Comparison of ENCODE assay signal across 16 mouse cellular contexts in the genomic region with DNA sequence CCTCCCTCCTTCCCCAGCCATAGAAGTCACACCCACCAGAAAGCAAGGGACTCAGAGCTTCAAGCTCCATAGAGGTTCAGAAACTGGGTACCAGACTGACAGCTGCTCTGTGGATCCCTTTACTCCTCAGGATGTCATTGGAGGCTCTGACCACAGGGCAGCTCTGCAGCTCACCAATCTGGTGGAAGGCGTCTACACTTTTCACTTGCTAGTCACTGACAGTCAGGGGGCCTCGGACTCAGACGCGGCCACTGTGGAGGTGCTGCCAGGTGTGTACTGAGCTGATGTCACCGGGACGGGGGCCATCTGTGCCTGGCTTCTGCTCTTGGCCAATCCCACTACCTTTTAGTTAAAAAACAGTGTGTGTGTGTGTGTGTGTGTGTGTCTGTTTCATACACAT. TPM values are rescaled to one million over a fixed set of nuclear protein-coding genes. Genes with fewer than 3 reads are reported as not detected.
DNase-seq lines count a peak whose midpoint lies in the region; ATAC-seq and TF ChIP-seq lines count a peak whose summit lies in the region.
"Had no signal": no experiment of that assay in that cellular context is flagged by ENCODE, and none has a peak within 500 bp of the region (broad histone marks: within the 10 kb centered on the region; RNA-seq: fewer than 3 reads in every experiment).

No protein-coding gene starts in this region.

- ATAC-seq in kidney, embryonic 16.5 days (ENCODE audit: low FRiP score, low TSS enrichment): no peak
- no peak for ATAC-seq in liver, embryonic 12.5 days
- ATAC-seq: hindbrain, postnatal 0 days had no signal

- H3K27ac ChIP-seq in kidney, adult 2 months (ENCODE audit: insufficient read depth, low read depth, low read length): no peak overlapping the region
- no peak overlapping the region for H3K27ac ChIP-seq in kidney, embryonic 16.5 days (ENCODE audit: low read length)
- H3K27ac ChIP-seq in liver, embryonic 12.5 days: no peak overlapping the region
- H3K27ac ChIP-seq: embryonic facial prominence, embryonic 13.5 days; forebrain, embryonic 12.5 days; hindbrain, postnatal 0 days; limb, embryonic 10.5 days; liver, embryonic 15.5 days had no signal

- peaks cover 5% of the 10 kb centered on the region; the same call in 1 of the 2 replicates for H3K9me3 ChIP-seq in kidney, embryonic 16.5 days (ENCODE audit: low read length)
- peaks cover 6% of the 10 kb centered on the region; the same call in 1 of the 2 replicates for H3K9me3 ChIP-seq in liver, embryonic 12.5 days (replicated peaks)
- H3K9me3 ChIP-seq: embryonic facial prominence, embryonic 13.5 days; forebrain, embryonic 12.5 days; limb, embryonic 10.5 days; liver, embryonic 15.5 days had no signal

- no peaks in the 10 kb centered on the region for H3K36me3 ChIP-seq in kidney, adult 2 months (ENCODE audit: control insufficient read depth, insufficient read depth, low read length)
- no peaks in the 10 kb centered on the region for H3K36me3 ChIP-seq in kidney, embryonic 16.5 days (ENCODE audit: insufficient read depth, low read length)
- H3K36me3 ChIP-seq in liver, embryonic 12.5 days: no peaks in the 10 kb centered on the region
- H3K36me3 ChIP-seq: embryonic facial prominence, embryonic 13.5 days; forebrain, embryonic 12.5 days; limb, embryonic 10.5 days; liver, embryonic 15.5 days had no signal

- no peak for TF ChIP-seq CTCF in kidney, adult 2 months (conservative IDR thresholded peaks at IDR 0.05; ENCODE audit: insufficient read depth, insufficient read length, low read depth, low read length)

- no peak overlapping the region for H3K4me2 ChIP-seq in kidney, embryonic 16.5 days (replicated peaks; ENCODE audit: low read depth, low read length)
- H3K4me2 ChIP-seq in liver, embryonic 12.5 days: no peak overlapping the region
- H3K4me2 ChIP-seq: embryonic facial prominence, embryonic 13.5 days; forebrain, embryonic 12.5 days; liver, embryonic 15.5 days had no signal

- no peak for TF ChIP-seq POLR2A in kidney, adult 2 months (IDR thresholded peaks at IDR 0.05; ENCODE audit: low read depth, low read length)

- H3K27me3 ChIP-seq in kidney, adult 2 months (replicated peaks; ENCODE audit: control insufficient read depth, insufficient read depth, low read length): no peaks in the 10 kb centered on the region
- H3K27me3 ChIP-seq in kidney, embryonic 16.5 days (ENCODE audit: insufficient read depth, low read length): no peaks in the 10 kb centered on the region
- H3K27me3 ChIP-seq in liver, embryonic 12.5 days (replicated peaks): no peaks in the 10 kb centered on the region
- H3K27me3 ChIP-seq: embryonic facial prominence, embryonic 13.5 days; forebrain, embryonic 12.5 days; liver, embryonic 15.5 days had no signal

- no peak overlapping the region for H3K9ac ChIP-seq in kidney, embryonic 16.5 days (replicated peaks; ENCODE audit: low read length)
- H3K9ac ChIP-seq in liver, embryonic 12.5 days: no peak overlapping the region
- H3K9ac ChIP-seq: embryonic facial prominence, embryonic 13.5 days; forebrain, embryonic 12.5 days; liver, embryonic 15.5 days had no signal

- WGBS in kidney, adult 2 months: 97% methylated on average over 6 of the region's 6 CpGs
- 90% methylated on average over 6 of the region's 6 CpGs for WGBS in kidney, embryonic 16.5 days
- 74% methylated on average over 6 of the region's 6 CpGs for WGBS in liver, embryonic 12.5 days (ENCODE audit: insufficient replicate concordance)

- peak; percentile 34 to 40 for DNase-seq in cerebellum, postnatal 10 days
- DNase-seq in cerebellum, adult 9-11 months: no peak
- DNase-seq in kidney, adult 2 months: peak; percentile 62
- peak; percentile 38 for DNase-seq in thymus, postnatal 14 days
- DNase-seq in thymus, adult 18-20 months: no peak
- no peak for DNase-seq in urinary bladder, postnatal 25 days (ENCODE audit: low spot score)
- DNase-seq: cerebellum, adult 9-10 months; right cerebral cortex, postnatal 25 days had no signal

- H3K4me1 ChIP-seq in kidney, adult 2 months (ENCODE audit: control insufficient read depth, insufficient read depth, low read length): peaks cover 13% of the 10 kb centered on the region; the same call in 1 of the 2 replicates
- H3K4me1 ChIP-seq in kidney, embryonic 16.5 days (ENCODE audit: insufficient read depth, low read length): 0 out of 2 replicates have a peak, but pooled peaks cover 3% of the 10 kb centered on the region
- no peaks in the 10 kb centered on the region for H3K4me1 ChIP-seq in liver, embryonic 12.5 days
- H3K4me1 ChIP-seq: embryonic facial prominence, embryonic 13.5 days; forebrain, embryonic 12.5 days; limb, embryonic 10.5 days had no signal

- no peak overlapping the region for H3K4me3 ChIP-seq in kidney, adult 2 months (ENCODE audit: insufficient read depth, low read depth, low read length)
- H3K4me3 ChIP-seq in kidney, embryonic 16.5 days (ENCODE audit: low read length): no peak overlapping the region
- no peak overlapping the region for H3K4me3 ChIP-seq in liver, embryonic 12.5 days
- H3K4me3 ChIP-seq: embryonic facial prominence, embryonic 13.5 days; forebrain, embryonic 12.5 days; limb, embryonic 10.5 days; liver, embryonic 15.5 days had no signal

RNA-seq across cellular contexts. Expression of gene D130043K22Rik, which starts 37.5 kb away (rescaled TPM):
- 0.57 and 0.67 TPM in 2 replicates for polyA plus RNA-seq in kidney, adult 2 months (2012; rRNA removed)
- 0.76 and 1.4 TPM in 2 replicates for polyA plus RNA-seq in kidney, embryonic 16.5 days (2015; fragmentation: Nextera tagmentation; extraction: Ambion mirVana)
- 0.11 and 0.18 TPM in 2 replicates for polyA plus RNA-seq in liver, embryonic 12.5 days (2016; fragmentation: Nextera tagmentation; extraction: Ambion mirVana)
- polyA plus RNA-seq: heart, embryonic 16.5 days had no signal

RNA-seq across cellular contexts. Expression of gene Tdp2, which starts 50.9 kb away (rescaled TPM):
- polyA plus RNA-seq in kidney, adult 2 months (2012; rRNA removed): 19.6 and 19.7 TPM in 2 replicates
- 62.1 and 62.5 TPM in 2 replicates for polyA plus RNA-seq in kidney, embryonic 16.5 days (2015; fragmentation: Nextera tagmentation; extraction: Ambion mirVana)
- 39.9 and 40.5 TPM in 2 replicates for polyA plus RNA-seq in liver, embryonic 12.5 days (2016; fragmentation: Nextera tagmentation; extraction: Ambion mirVana)

RNA-seq across cellular contexts. Expression of gene Acot13, which starts 51.1 kb away (rescaled TPM):
- 259 and 286 TPM in 2 replicates for polyA plus RNA-seq in kidney, adult 2 months (2012; rRNA removed)
- 112 and 121 TPM in 2 replicates for polyA plus RNA-seq in kidney, embryonic 16.5 days (2015; fragmentation: Nextera tagmentation; extraction: Ambion mirVana)
- polyA plus RNA-seq in liver, embryonic 12.5 days (2016; fragmentation: Nextera tagmentation; extraction: Ambion mirVana): 61.2 and 66.4 TPM in 2 replicates

RNA-seq across cellular contexts. Expression of gene Aldh5a1, which starts 55.0 kb away (rescaled TPM):
- 16.5 and 17.6 TPM in 2 replicates for polyA plus RNA-seq in kidney, adult 2 months (2012; rRNA removed)
- polyA plus RNA-seq in kidney, embryonic 16.5 days (2015; fragmentation: Nextera tagmentation; extraction: Ambion mirVana): 8.0 and 8.3 TPM in 2 replicates
- 3.0 and 3.4 TPM in 2 replicates for polyA plus RNA-seq in liver, embryonic 12.5 days (2016; fragmentation: Nextera tagmentation; extraction: Ambion mirVana)

Comparison
In these comparisons a context has a peak if more than half of its experiments do, and no peak if none do; other contexts are left out.
1. DNase-seq: peak in cerebellum, postnatal 10 days (2 of 2), kidney, adult 2 months (single experiment) and thymus, postnatal 14 days (single experiment); none in cerebellum, adult 9-11 months (single experiment), thymus, adult 18-20 months (0 of 2) and urinary bladder, postnatal 25 days (single experiment).